ENCODE assay signal across 8 mouse cellular contexts in the genomic region with DNA sequence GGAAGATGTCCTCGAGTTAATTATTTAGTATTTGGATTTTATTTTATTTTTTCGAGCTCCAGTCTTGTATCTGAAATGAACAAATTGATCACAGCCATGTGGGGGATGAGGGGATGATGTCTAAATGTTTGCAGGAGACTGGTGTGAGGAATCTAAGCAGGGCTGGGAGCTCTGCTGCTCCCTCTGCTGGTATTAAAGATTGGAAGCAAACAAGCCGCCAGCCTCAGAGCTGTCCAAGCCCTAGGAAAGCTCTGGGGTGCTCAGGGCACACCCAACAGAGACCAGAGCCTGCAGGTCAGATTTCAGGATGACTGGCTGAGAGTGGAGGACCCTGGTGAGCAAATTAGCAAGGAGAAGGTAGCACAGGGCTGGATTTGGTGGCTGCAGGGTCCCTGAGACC.
DNase-seq lines count a peak whose midpoint lies in the region; ATAC-seq lines count a peak whose summit lies in the region.

No protein-coding gene starts in this region.

- peak; percentile 80 for ATAC-seq in forebrain, embryonic 13.5 days
- ATAC-seq in limb, embryonic 13.5 days (ENCODE audit: low FRiP score, low read depth) = peak; percentile 76
- ATAC-seq in neural tube, embryonic 14.5 days (ENCODE audit: low read depth) = peak; percentile 49; the same call in 1 of the 2 replicates
- ATAC-seq in erythroblast, adult 5-6 weeks (replicated peaks; ENCODE audit: low FRiP score, poor library complexity, severe bottlenecking) = no peak

- no peaks in the 10 kb centered on the region for H3K36me3 ChIP-seq in forebrain, embryonic 13.5 days (ENCODE audit: poor library complexity, severe bottlenecking)
- H3K36me3 ChIP-seq in limb, embryonic 13.5 days = no peaks in the 10 kb centered on the region
- H3K36me3 ChIP-seq in neural tube, embryonic 14.5 days (ENCODE audit: control insufficient read depth, insufficient read depth, low read length) = no peaks in the 10 kb centered on the region

- H3K27me3 ChIP-seq in forebrain, embryonic 13.5 days = no peaks in the 10 kb centered on the region; the same call in 1 of the 2 replicates
- peaks cover 12% of the 10 kb centered on the region; the same call in 1 of the 2 replicates for H3K27me3 ChIP-seq in limb, embryonic 13.5 days
- no peaks in the 10 kb centered on the region for H3K27me3 ChIP-seq in neural tube, embryonic 14.5 days (ENCODE audit: control insufficient read depth, insufficient read depth, low read length)

- 8% methylated on average over 3 of the region's 3 CpGs for WGBS in forebrain, embryonic 13.5 days
- 5% methylated on average over 3 of the region's 3 CpGs for WGBS in limb, embryonic 13.5 days
- WGBS in neural tube, embryonic 14.5 days = 8% methylated on average over 3 of the region's 3 CpGs

- H3K4me2 ChIP-seq in forebrain, embryonic 13.5 days = no peak overlapping the region
- H3K4me2 ChIP-seq in limb, embryonic 13.5 days (replicated peaks) = no peak overlapping the region
- H3K4me2 ChIP-seq in neural tube, embryonic 14.5 days (ENCODE audit: low read depth, low read length) = no peak overlapping the region

- H3K9ac ChIP-seq in forebrain, embryonic 13.5 days = no peak overlapping the region
- no peak overlapping the region for H3K9ac ChIP-seq in limb, embryonic 13.5 days
- H3K9ac ChIP-seq in neural tube, embryonic 14.5 days (replicated peaks; ENCODE audit: low read depth, low read length) = no peak overlapping the region

- DNase-seq in B cell, adult 2 months = peak; percentile 51 to 52
- DNase-seq in ES-CJ7 (ENCODE audit: low read depth, low spot score) = peak; percentile 44
- peak; percentile 54 for DNase-seq in cerebellum, adult 11 months
- peak; percentile 51 for DNase-seq in induced T-regulatory cell, adult 2 months (ENCODE audit: low read depth)

- no peak overlapping the region for H3K27ac ChIP-seq in forebrain, embryonic 13.5 days
- no peak overlapping the region for H3K27ac ChIP-seq in limb, embryonic 13.5 days
- no peak overlapping the region for H3K27ac ChIP-seq in neural tube, embryonic 14.5 days (ENCODE audit: low read depth, low read length)

- H3K4me1 ChIP-seq in forebrain, embryonic 13.5 days = 0 out of 2 replicates have a peak, but pooled peaks cover 7% of the 10 kb centered on the region
- H3K4me1 ChIP-seq in limb, embryonic 13.5 days = no peaks in the 10 kb centered on the region
- no peaks in the 10 kb centered on the region for H3K4me1 ChIP-seq in neural tube, embryonic 14.5 days (ENCODE audit: control insufficient read depth, insufficient read depth, low read length)

- no peak overlapping the region for H3K4me3 ChIP-seq in forebrain, embryonic 13.5 days
- no peak overlapping the region for H3K4me3 ChIP-seq in limb, embryonic 13.5 days
- H3K4me3 ChIP-seq in neural tube, embryonic 14.5 days (ENCODE audit: low read depth, low read length) = no peak overlapping the region

- H3K9me3 ChIP-seq in forebrain, embryonic 13.5 days (replicated peaks) = no peaks in the 10 kb centered on the region
- no peaks in the 10 kb centered on the region for H3K9me3 ChIP-seq in limb, embryonic 13.5 days
- no peaks in the 10 kb centered on the region for H3K9me3 ChIP-seq in neural tube, embryonic 14.5 days (ENCODE audit: control insufficient read depth, low read length)
